Mouse (Mus musculus) R1 (cell line): ENCODE results near the gene Gm13278.
"Not testable (repeated sequence)": the region's sequence is repeated elsewhere in the genome, so short reads cannot be mapped to it uniquely, and the experiment has no call there.

Experiments used
- DNase-seq: peaks from one replicate; pipeline ENCODE4 v3.0.0-alpha.2; 2018; ENCODE audit warnings: low read depth, low spot score

Gm13278 gene

GRCm38 (mm10) chr4:88791250-88791649, at the start of gene Gm13278:
Gene Gm13278, plus strand, starts transcription at chr4:88791550.
- not testable (repeated sequence) for DNase-seq

DNA sequence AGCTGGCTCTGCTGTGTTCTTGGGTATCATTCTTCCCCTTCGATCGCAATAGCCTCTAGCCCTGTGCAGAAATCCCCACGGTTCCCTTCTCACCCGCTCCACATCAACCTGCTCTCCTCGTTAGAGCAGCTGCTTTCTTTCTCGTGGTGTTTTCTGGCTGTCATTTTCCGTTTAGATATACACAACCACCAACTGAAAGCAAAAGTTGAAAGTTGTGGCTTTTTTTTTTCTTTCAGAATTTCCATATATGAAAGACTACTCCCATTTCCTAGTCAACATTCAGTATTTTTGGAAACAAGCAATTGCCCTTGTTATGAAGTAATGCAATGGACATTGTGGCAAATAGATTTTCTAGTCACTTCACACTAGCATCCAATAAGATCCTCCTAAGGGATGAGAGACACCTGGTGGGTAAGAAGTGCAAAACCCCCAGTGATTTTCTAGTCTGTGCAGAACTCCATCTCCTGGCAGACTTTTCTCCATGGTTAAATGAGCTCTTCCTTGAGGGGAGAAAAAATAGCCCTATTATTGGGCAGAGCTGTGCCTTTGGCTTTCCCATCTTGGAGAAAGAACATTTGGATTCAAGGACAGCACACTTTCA, 48.5 kb upstream of the Gm13278 start:
- DNase-seq: no peak

DNA sequence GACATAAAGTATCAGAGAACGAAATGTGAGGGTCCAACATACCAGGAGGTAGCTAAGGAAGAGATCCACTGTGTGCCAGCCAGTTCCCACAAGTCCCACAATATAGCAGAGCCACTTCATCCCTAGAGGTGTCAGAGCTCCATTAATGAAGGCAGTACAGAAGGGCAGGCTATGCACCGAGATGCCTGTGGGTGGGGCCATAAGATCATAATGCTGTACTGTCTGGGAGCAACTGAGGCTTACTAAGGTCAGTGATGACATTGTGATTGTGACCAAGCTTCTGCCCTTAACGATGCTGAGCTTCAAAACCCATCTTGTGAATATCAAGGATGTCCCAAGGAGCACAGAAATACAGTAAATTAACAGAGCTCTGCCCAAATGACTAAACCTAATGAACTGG, 47.1 kb upstream of the Gm13278 start:
- DNase-seq: no peak

DNA sequence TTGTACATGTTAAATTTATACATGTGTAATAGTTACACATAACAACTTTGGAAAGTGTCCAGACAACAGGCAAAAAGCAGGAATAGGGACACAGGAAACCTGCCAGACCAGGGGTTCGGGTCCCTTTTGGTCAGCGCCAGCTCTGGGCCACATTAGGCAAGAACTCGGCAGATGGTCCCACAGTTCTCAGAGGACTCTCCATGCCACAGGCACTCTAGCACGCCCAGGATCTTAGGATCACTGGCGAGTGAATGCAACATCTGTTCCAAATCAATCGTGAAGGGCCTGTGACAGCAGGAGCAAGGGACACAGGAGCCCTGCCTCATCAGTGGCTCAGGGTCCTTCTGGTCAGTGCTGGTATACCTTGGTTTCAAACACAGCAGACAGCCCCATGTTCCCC, 41.4 kb upstream of the Gm13278 start:
- no peak for DNase-seq

- DNase-seq: not testable (repeated sequence)
These were observed 36.5 kb upstream of the Gm13278 start, which contains the start of gene Gm13271 for GRCm38 (mm10) chr4:88754818-88755340. Gene Gm13271, plus strand, starts transcription at chr4:88754868.

DNA sequence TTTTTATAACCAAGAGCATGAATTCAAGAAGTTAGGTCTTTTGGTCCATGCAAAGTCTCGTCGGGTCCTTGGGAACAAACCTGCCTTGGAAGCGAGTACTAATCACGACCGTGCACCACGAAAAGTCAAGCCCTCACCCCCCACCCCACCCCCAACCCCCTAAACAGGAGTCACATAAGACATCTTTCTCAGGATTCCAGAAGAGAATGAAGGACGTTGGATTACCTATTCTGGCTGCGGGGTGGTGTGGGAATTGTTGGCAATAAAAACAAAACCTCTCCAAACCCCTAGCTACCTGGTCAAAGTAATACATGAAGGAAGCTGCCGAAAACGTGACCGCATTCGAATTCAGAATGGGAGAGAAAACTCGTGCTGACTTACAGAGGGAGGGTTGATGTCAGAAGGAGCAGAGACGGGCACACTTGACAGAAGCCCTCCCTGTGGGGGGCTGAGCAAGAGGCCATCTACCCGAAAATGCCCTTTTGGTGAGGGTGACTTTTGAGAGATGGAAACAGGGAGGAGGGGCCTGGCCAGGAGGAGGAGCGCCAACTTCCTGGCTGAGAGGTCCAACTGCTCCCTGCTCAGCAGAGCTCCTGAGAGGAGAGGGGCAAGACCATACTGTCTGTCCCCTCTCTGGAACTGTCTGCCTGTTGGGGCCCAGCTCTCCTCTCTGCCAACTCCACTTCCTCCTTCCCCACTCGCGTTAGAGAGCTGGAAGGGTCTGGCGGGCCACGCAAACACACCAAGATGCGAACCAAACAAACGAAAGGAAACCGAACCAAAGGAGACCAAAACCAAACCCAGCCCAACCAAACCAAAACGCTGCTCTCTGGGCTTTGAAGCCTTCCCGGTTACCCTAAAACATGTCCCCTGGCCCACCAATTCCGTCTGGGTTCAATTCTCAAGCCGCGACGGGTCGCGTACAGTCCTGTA, 34.5 kb upstream of the Gm13278 start:
- not testable (repeated sequence) for DNase-seq

DNA sequence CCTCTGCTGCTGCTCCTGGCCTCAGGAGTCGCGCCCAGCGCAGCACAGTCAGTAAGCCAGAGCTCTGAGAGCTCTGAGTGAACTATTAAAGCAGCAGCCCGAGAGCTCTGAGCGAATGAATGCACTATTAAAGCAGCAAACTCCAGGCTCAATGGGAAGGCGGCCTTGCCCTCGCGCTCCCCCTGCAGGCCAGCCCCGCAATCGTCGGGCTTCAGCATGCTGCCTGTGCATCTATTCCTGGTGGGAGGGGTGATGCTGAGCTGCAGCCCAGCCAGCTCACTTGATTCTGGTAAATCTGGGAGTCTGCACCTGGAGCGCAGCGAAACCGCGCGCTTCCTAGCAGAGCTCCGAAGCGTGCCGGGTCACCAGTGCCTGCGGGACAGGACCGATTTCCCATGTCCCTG, 33.7 kb upstream of the Gm13278 start:
- not testable (repeated sequence) for DNase-seq

- not testable (repeated sequence) for DNase-seq
These were observed 32.6 kb upstream of the Gm13278 start for GRCm38 (mm10) chr4:88758751-88759150.

DNA sequence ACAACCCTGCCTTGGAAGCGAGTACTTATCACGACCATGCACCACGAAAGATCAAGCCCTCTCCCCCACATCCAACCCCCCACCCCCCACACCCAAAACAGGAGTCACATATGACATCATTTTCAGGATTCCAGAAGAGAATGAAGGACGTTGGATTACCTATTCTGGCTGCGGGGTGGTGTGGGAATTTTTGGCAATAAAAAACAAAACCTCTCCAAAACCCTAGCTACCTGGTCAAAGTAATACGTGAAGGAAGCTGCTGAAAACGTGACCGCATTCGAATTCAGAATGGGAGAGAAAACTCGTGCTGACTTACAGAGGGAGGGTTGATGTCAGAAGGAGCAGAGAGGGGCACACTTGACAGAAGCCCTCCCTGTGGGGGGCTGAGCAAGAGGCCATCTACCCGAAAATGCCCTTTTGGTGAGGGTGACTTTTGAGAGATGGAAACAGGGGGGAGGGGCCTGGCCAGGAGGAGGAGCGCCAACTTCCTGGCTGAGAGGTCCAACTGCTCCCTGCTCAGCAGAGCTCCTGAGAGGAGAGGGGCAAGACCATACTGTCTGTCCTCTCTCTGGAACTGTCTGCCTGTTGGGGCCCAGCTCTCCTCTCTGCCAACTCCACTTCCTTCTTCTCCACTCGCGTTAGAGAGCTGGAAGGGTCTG, 31.6 kb upstream of the Gm13278 start, which contains the start of gene Gm13283:
Gene Gm13283, plus strand, starts transcription at position 510 of the 659 bp plus-strand sequence.
- DNase-seq: not testable (repeated sequence)

GRCm38 (mm10) chr4:88760431-88760830, 30.9 kb upstream of the Gm13278 start:
- DNase-seq: not testable (repeated sequence)

GRCm38 (mm10) chr4:88761776-88762175, 29.6 kb upstream of the Gm13278 start:
- DNase-seq: not testable (repeated sequence)

DNA sequence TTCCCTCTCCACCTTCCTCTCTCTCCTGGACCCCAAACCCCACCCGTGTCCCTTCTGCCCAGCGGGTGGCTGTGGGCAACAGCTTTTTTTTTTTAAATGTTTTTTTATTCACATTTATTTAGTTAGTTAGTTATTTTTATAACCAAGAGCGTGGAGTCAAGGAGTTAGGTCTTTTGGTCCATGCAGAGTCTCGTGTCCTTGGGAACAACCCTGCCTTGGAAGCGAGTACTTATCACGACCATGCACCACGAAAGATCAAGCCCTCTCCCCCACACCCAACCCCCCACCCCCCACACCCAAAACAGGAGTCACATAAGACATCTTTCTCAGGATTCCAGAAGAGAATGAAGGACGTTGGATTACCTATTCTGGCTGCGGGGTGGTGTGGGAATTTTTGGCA, 29.0 kb upstream of the Gm13278 start:
- not testable (repeated sequence) for DNase-seq

DNA sequence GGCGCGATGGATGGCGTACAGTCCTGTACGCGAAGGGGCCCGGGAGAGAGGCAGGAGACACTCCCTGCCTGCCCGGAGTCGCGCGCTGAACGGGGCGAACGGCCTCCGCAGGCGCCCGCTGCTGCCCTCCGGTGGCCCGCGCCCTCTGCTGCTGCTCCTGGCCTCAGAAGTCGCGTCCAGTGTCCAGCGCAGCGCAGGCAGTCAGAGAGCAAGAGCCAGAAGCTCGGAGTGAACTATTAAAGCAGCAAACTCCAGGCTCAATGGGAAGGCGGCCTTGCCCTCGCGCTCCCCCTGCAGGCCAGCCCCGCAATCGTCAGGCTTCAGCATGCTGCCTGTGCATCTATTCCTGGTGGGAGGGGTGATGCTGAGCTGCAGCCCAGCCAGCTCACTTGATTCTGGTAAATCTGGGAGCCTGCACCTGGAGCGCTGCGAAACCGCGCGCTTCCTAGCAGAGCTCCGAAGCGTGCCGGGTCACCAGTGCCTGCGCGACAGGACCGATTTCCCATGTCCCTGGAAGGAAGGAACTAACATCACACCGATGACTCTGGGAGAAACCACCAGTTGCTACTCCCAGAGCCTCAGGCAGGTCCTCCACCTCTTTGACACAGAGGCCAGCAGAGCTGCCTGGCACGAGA, 27.8 kb upstream of the Gm13278 start:
- DNase-seq: not testable (repeated sequence)

DNA sequence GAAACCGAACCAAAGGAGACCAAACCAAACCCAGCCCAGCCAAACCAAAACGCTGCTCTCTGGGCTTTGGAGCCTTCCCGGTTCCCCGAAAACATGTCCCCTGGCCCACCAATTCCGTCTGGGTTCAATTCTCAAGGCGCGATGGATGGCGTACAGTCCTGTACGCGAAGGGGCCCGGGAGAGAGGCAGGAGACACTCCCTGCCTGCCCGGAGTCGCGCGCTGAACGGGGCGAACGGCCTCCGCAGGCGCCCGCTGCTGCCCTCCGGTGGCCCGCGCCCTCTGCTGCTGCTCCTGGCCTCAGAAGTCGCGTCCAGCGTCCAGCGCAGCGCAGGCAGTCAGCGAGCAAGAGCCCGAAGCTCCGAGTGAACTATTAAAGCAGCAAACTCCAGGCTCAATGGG, 17.8 kb upstream of the Gm13278 start, which contains the start of gene Gm13290:
Gene Gm13290, plus strand, starts transcription at position 301 of the 400 bp plus-strand sequence.
- not testable (repeated sequence) for DNase-seq

DNA sequence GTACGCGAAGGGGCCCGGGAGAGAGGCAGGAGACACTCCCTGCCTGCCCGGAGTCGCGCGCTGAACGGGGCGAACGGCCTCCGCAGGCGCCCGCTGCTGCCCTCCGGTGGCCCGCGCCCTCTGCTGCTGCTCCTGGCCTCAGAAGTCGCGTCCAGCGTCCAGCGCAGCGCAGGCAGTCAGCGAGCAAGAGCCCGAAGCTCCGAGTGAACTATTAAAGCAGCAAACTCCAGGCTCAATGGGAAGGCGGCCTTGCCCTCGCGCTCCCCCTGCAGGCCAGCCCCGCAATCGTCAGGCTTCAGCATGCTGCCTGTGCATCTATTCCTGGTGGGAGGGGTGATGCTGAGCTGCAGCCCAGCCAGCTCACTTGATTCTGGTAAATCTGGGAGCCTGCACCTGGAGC, 14.7 kb upstream of the Gm13278 start, which contains the start of gene Gm13289:
Gene Gm13289, plus strand, starts transcription at position 301 of the 400 bp plus-strand sequence.
- DNase-seq: not testable (repeated sequence)

DNA sequence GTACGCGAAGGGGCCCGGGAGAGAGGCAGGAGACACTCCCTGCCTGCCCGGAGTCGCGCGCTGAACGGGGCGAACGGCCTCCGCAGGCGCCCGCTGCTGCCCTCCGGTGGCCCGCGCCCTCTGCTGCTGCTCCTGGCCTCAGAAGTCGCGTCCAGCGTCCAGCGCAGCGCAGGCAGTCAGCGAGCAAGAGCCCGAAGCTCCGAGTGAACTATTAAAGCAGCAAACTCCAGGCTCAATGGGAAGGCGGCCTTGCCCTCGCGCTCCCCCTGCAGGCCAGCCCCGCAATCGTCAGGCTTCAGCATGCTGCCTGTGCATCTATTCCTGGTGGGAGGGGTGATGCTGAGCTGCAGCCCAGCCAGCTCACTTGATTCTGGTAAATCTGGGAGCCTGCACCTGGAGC, 11.8 kb upstream of the Gm13278 start, which contains the start of gene Gm13272:
Gene Gm13272, plus strand, starts transcription at position 301 of the 400 bp plus-strand sequence.
- DNase-seq: not testable (repeated sequence)

- DNase-seq: not testable (repeated sequence)
These were observed 11.0 kb upstream of the Gm13278 start for GRCm38 (mm10) chr4:88780320-88780719.

DNA sequence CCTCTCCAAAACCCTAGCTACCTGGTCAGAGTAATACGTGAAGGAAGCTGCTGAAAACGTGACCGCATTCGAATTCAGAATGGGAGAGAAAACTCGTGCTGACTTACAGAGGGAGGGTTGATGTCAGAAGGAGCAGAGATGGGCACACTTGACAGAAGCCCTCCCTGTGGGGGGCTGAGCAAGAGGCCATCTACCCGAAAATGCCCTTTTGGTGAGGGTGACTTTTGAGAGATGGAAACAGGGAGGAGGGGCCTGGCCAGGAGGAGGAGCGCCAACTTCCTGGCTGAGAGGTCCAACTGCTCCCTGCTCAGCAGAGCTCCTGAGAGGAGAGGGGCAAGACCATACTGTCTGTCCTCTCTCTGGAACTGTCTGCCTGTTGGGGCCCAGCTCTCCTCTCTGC, 9.5 kb upstream of the Gm13278 start, which contains the start of gene Ifnz:
Gene Ifnz, plus strand, starts transcription at position 301 of the 400 bp plus-strand sequence.
- DNase-seq: not testable (repeated sequence)

GRCm38 (mm10) chr4:88782335-88782734, 9.0 kb upstream of the Gm13278 start:
- DNase-seq: not testable (repeated sequence)

GRCm38 (mm10) chr4:88785409-88785808, 5.9 kb upstream of the Gm13278 start, which contains the start of gene Gm13276:
Gene Gm13276, plus strand, starts transcription at chr4:88785709.
- not testable (repeated sequence) for DNase-seq

DNA sequence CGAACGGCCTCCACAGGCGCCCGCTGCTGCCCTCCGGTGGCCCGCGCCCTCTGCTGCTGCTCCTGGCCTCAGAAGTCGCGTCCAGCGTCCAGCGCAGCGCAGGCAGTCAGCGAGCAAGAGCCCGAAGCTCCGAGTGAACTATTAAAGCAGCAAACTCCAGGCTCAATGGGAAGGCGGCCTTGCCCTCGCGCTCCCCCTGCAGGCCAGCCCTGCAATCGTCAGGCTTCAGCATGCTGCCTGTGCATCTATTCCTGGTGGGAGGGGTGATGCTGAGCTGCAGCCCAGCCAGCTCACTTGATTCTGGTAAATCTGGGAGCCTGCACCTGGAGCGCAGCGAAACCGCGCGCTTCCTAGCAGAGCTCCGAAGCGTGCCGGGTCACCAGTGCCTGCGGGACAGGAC, 2.9 kb upstream of the Gm13278 start, which contains the start of gene Gm13277:
Gene Gm13277, plus strand, starts transcription at position 231 of the 400 bp plus-strand sequence.
- DNase-seq: not testable (repeated sequence)
